Mouse (Mus musculus) monocyte, adult 2 months (primary cell): ENCODE measurements around the gene Egln2.

Source experiments
- DNase-seq, 2 experiments: peaks; one replicate each; pipeline ENCODE4 v3.0.0; 2022; ENCODE audit warnings: low spot score in 2 of 2, low read depth in 1 of 2

Egln2 gene

GRCm38 (mm10) chr7:27166614-27167474 is at the start of gene Egln2:
Egln2 (minus strand) TSS chr7:27166802.
- peak; percentile 83 to 91 for DNase-seq

GRCm38 (mm10) chr7:27212626-27213025 is 46.0 kb upstream of the Egln2 start:
- DNase-seq = no peak

- no peak for DNase-seq
Observed at GRCm38 (mm10) chr7:27203730-27204449, 37.3 kb upstream of the Egln2 start.

GRCm38 (mm10) chr7:27198779-27199178 is 32.2 kb upstream of the Egln2 start:
- no peak for DNase-seq

- DNase-seq = no peak
Observed at GRCm38 (mm10) chr7:27198355-27198754, 31.8 kb upstream of the Egln2 start.

- no peak for DNase-seq
Observed at GRCm38 (mm10) chr7:27197634-27198033, 31.0 kb upstream of the Egln2 start.

- DNase-seq = no peak
Observed at GRCm38 (mm10) chr7:27197136-27197535, 30.5 kb upstream of the Egln2 start.

GRCm38 (mm10) chr7:27195681-27196611 is 29.3 kb upstream of the Egln2 start, which contains the start of the genes BC024978 and Snrpa:
BC024978 (plus strand) TSS chr7:27195781.
Snrpa (minus strand) TSS chr7:27196271.
- DNase-seq = peak; percentile 91 to 97

GRCm38 (mm10) chr7:27193731-27194130 is 27.1 kb upstream of the Egln2 start:
- no peak for DNase-seq

GRCm38 (mm10) chr7:27192434-27192833 is 25.8 kb upstream of the Egln2 start:
- DNase-seq = no peak

- no peak for DNase-seq
Observed at GRCm38 (mm10) chr7:27189271-27189931, 22.8 kb upstream of the Egln2 start.

- DNase-seq = no peak
Observed at GRCm38 (mm10) chr7:27185986-27186385, 19.4 kb upstream of the Egln2 start.

GRCm38 (mm10) chr7:27184964-27185363 is 18.4 kb upstream of the Egln2 start:
- no peak for DNase-seq

- no peak for DNase-seq
Observed at GRCm38 (mm10) chr7:27182498-27182897, 15.9 kb upstream of the Egln2 start.

- DNase-seq = no peak
Observed at GRCm38 (mm10) chr7:27180837-27181695, 14.5 kb upstream of the Egln2 start, which contains the start of the genes Gm21983 and Mia. Gm21983 (minus strand) TSS chr7:27181086. Mia (minus strand) TSS chr7:27181157.

- no peak for DNase-seq
Observed at GRCm38 (mm10) chr7:27180036-27180435, 13.4 kb upstream of the Egln2 start.

GRCm38 (mm10) chr7:27179217-27179918 is 12.8 kb upstream of the Egln2 start:
- no peak for DNase-seq

- peak; percentile 97 to 98 for DNase-seq
Observed at GRCm38 (mm10) chr7:27178324-27179216, 12.0 kb upstream of the Egln2 start, which contains the start of gene Rab4b. Rab4b (minus strand) TSS chr7:27178896.
